Mouse (Mus musculus) B cell, adult 2 months (primary cell): Measurements from ENCODE around the gene Olfr670.
"Not testable (repeated sequence)": the region's sequence is repeated elsewhere in the genome, so short reads cannot be mapped to it uniquely, and the experiment has no call there.

Experiments
- DNase-seq, 2 experiments: peaks; one replicate each; pipeline ENCODE4 v3.0.0; 2022

The Olfr670 gene

GRCm38 (mm10) chr7:104962520-104962919, at the start of gene Olfr670:
Gene Olfr670 (minus strand): TSS chr7:104962620.
- no peak for DNase-seq

- no peak for DNase-seq
Measured at GRCm38 (mm10) chr7:105001929-105002328, 39.5 kb upstream of the Olfr670 start, which contains the start of gene Olfr672. Gene Olfr672 (minus strand): TSS chr7:105002029.

GRCm38 (mm10) chr7:104979026-104979425, 16.6 kb upstream of the Olfr670 start, which contains the start of gene Olfr671:
Gene Olfr671 (minus strand): TSS chr7:104979126.
- DNase-seq = no peak

GRCm38 (mm10) chr7:104972507-104972906, 10.1 kb upstream of the Olfr670 start:
- DNase-seq = not testable (repeated sequence)

- not testable (repeated sequence) for DNase-seq
Measured at GRCm38 (mm10) chr7:104950234-104950633, 12.2 kb downstream of the Olfr670 start.

GRCm38 (mm10) chr7:104933940-104934339, 28.5 kb downstream of the Olfr670 start, which contains the start of gene Olfr669:
Gene Olfr669 (plus strand): TSS chr7:104934240.
- DNase-seq = no peak

- no peak for DNase-seq
Measured at GRCm38 (mm10) chr7:104927957-104928356, 34.5 kb downstream of the Olfr670 start, which contains the start of gene Olfr668. Gene Olfr668 (minus strand): TSS chr7:104928057.

GRCm38 (mm10) chr7:104921382-104921781, 41.0 kb downstream of the Olfr670 start, which contains the start of gene Olfr667:
Gene Olfr667 (minus strand): TSS chr7:104921482.
- DNase-seq = no peak
